8 mouse cellular contexts compared by ENCODE assay signal in genomic region chrX:16450496-16451078, GRCm38 (mm10).
DNase-seq lines count a peak whose midpoint lies in the region; ATAC-seq and TF ChIP-seq lines count a peak whose summit lies in the region.

No protein-coding gene starts in this region.

- no peaks in the 10 kb centered on the region for H3K4me1 ChIP-seq in heart, postnatal 0 days (ENCODE audit: control insufficient read depth, insufficient read depth)
- H3K4me1 ChIP-seq in heart, embryonic 11.5 days (ENCODE audit: control insufficient read depth, insufficient read depth, low read length): no peaks in the 10 kb centered on the region
- 0 out of 2 replicates have a peak, but pooled peaks cover 3% of the 10 kb centered on the region for H3K4me1 ChIP-seq in forebrain, embryonic 15.5 days
- H3K4me1 ChIP-seq in kidney, adult 2 months (ENCODE audit: control insufficient read depth, insufficient read depth, low read length): no peaks in the 10 kb centered on the region
- H3K4me1 ChIP-seq in limb, embryonic 10.5 days: no peaks in the 10 kb centered on the region
- no peaks in the 10 kb centered on the region for H3K4me1 ChIP-seq in neural tube, embryonic 15.5 days

- H3K36me3 ChIP-seq in heart, postnatal 0 days (replicated peaks; ENCODE audit: control insufficient read depth, insufficient read depth, low read length): no peaks in the 10 kb centered on the region
- H3K36me3 ChIP-seq in heart, embryonic 11.5 days (ENCODE audit: control insufficient read depth, insufficient read depth, low read length): no peaks in the 10 kb centered on the region
- H3K36me3 ChIP-seq in forebrain, embryonic 15.5 days: no peaks in the 10 kb centered on the region
- no peaks in the 10 kb centered on the region for H3K36me3 ChIP-seq in kidney, adult 2 months (ENCODE audit: control insufficient read depth, insufficient read depth, low read length)
- H3K36me3 ChIP-seq in limb, embryonic 10.5 days: no peaks in the 10 kb centered on the region
- H3K36me3 ChIP-seq in neural tube, embryonic 15.5 days: no peaks in the 10 kb centered on the region

- H3K27me3 ChIP-seq in heart, postnatal 0 days (ENCODE audit: control insufficient read depth, insufficient read depth, low read length): no peaks in the 10 kb centered on the region
- H3K27me3 ChIP-seq in heart, embryonic 11.5 days (ENCODE audit: control insufficient read depth, insufficient read depth, low read length): no peaks in the 10 kb centered on the region
- no peaks in the 10 kb centered on the region for H3K27me3 ChIP-seq in forebrain, embryonic 15.5 days
- H3K27me3 ChIP-seq in kidney, adult 2 months (replicated peaks; ENCODE audit: control insufficient read depth, insufficient read depth, low read length): no peaks in the 10 kb centered on the region
- H3K27me3 ChIP-seq in limb, embryonic 10.5 days (ENCODE audit: low read depth, poor library complexity, severe bottlenecking): no peaks in the 10 kb centered on the region
- no peaks in the 10 kb centered on the region for H3K27me3 ChIP-seq in neural tube, embryonic 15.5 days (replicated peaks)

- TF ChIP-seq POLR2A in brain, embryonic 14.5 days (IDR thresholded peaks at IDR 0.05; ENCODE audit: borderline replicate concordance, extremely low read depth, insufficient read depth, insufficient read length, poor library complexity, severe bottlenecking): no peak
- TF ChIP-seq POLR2A in kidney, adult 2 months (IDR thresholded peaks at IDR 0.05; ENCODE audit: low read depth, low read length): no peak

- H3K4me2 ChIP-seq in heart, postnatal 0 days (ENCODE audit: low read depth, low read length): no peak overlapping the region
- H3K4me2 ChIP-seq in heart, embryonic 11.5 days: no peak overlapping the region
- H3K4me2 ChIP-seq in forebrain, embryonic 15.5 days (replicated peaks): no peak overlapping the region
- peak overlapping the region; percentile 27; the same call in 1 of the 2 replicates for H3K4me2 ChIP-seq in neural tube, embryonic 15.5 days

- peak; percentile 20 for DNase-seq in heart, postnatal 0 days (ENCODE audit: low spot score)
- peak; percentile 70 for DNase-seq in brain, embryonic 14.5 days (ENCODE audit: low read depth)
- DNase-seq in kidney, adult 2 months: peak; percentile 28
- peak; percentile 33 for DNase-seq in limb, embryonic 10.5 days (ENCODE audit: low spot score)

- TF ChIP-seq EP300 in heart, postnatal 0 days (IDR thresholded peaks at IDR 0.05; ENCODE audit: low read depth): no peak

- ATAC-seq in heart, postnatal 0 days (ENCODE audit: insufficient read depth, low read depth): no peak
- ATAC-seq in heart, embryonic 11.5 days (replicated peaks; ENCODE audit: insufficient number of reproducible peaks, low FRiP score, low TSS enrichment): no peak
- peak; percentile 85 for ATAC-seq in forebrain, embryonic 15.5 days (replicated peaks)
- ATAC-seq in neural tube, embryonic 15.5 days (ENCODE audit: low FRiP score): no peak
- no peak for ATAC-seq in activated CD4-positive, CD25-positive, alpha-beta regulatory T cell, adult 4 months

- peak; percentile 54 for TF ChIP-seq CTCF in heart, postnatal 0 days (IDR thresholded peaks at IDR 0.05; ENCODE audit: low read depth)
- peak; percentile 65; the same call in 1 of the 2 replicates for TF ChIP-seq CTCF in brain, embryonic 14.5 days (IDR thresholded peaks at IDR 0.05; ENCODE audit: borderline replicate concordance, extremely low read depth, insufficient read depth, insufficient read length)
- TF ChIP-seq CTCF in kidney, adult 2 months (conservative IDR thresholded peaks at IDR 0.05; ENCODE audit: insufficient read depth, insufficient read length, low read depth, low read length): peak; percentile 52

- no peak overlapping the region for H3K27ac ChIP-seq in heart, postnatal 0 days (ENCODE audit: low read depth)
- no peak overlapping the region for H3K27ac ChIP-seq in heart, embryonic 11.5 days (ENCODE audit: low read depth, low read length)
- no peak overlapping the region for H3K27ac ChIP-seq in forebrain, embryonic 15.5 days (replicated peaks)
- H3K27ac ChIP-seq in kidney, adult 2 months (ENCODE audit: insufficient read depth, low read depth, low read length): no peak overlapping the region
- no peak overlapping the region for H3K27ac ChIP-seq in limb, embryonic 10.5 days
- no peak overlapping the region for H3K27ac ChIP-seq in neural tube, embryonic 15.5 days (replicated peaks)

- WGBS in heart, postnatal 0 days: 3% methylated on average over 2 of the region's 2 CpGs
- 1% methylated on average over 2 of the region's 2 CpGs for WGBS in heart, embryonic 11.5 days (ENCODE audit: insufficient replicate concordance)
- 3% methylated on average over 2 of the region's 2 CpGs for WGBS in forebrain, embryonic 15.5 days
- whole genome bisulfite sequencing in kidney, adult 2 months: 2% methylated on average over 2 of the region's 2 CpGs
- WGBS in limb, embryonic 10.5 days: 4% methylated on average over 2 of the region's 2 CpGs
- 8% methylated on average over 2 of the region's 2 CpGs for WGBS in neural tube, embryonic 15.5 days

- H3K9me3 ChIP-seq in heart, postnatal 0 days (replicated peaks; ENCODE audit: control insufficient read depth, low read length): no peaks in the 10 kb centered on the region
- H3K9me3 ChIP-seq in heart, embryonic 11.5 days (replicated peaks; ENCODE audit: control insufficient read depth, low read length): no peaks in the 10 kb centered on the region
- H3K9me3 ChIP-seq in forebrain, embryonic 15.5 days: no peaks in the 10 kb centered on the region
- no peaks in the 10 kb centered on the region for H3K9me3 ChIP-seq in limb, embryonic 10.5 days (replicated peaks)
- no peaks in the 10 kb centered on the region for H3K9me3 ChIP-seq in neural tube, embryonic 15.5 days (replicated peaks)

- no peak overlapping the region for H3K4me3 ChIP-seq in heart, postnatal 0 days (ENCODE audit: low read depth, low read length)
- H3K4me3 ChIP-seq in heart, embryonic 11.5 days (ENCODE audit: low read depth, low read length): no peak overlapping the region
- no peak overlapping the region for H3K4me3 ChIP-seq in forebrain, embryonic 15.5 days
- H3K4me3 ChIP-seq in kidney, adult 2 months (ENCODE audit: insufficient read depth, low read depth, low read length): no peak overlapping the region
- H3K4me3 ChIP-seq in limb, embryonic 10.5 days: no peak overlapping the region
- H3K4me3 ChIP-seq in neural tube, embryonic 15.5 days (replicated peaks): no peak overlapping the region

- H3K9ac ChIP-seq in heart, postnatal 0 days (replicated peaks; ENCODE audit: low read depth, low read length): no peak overlapping the region
- H3K9ac ChIP-seq in heart, embryonic 11.5 days (ENCODE audit: low read depth, low read length): no peak overlapping the region
- no peak overlapping the region for H3K9ac ChIP-seq in forebrain, embryonic 15.5 days (replicated peaks)
- H3K9ac ChIP-seq in neural tube, embryonic 15.5 days (replicated peaks): no peak overlapping the region

Comparison
In these comparisons a context has a peak if more than half of its experiments do, and no peak if none do; other contexts are left out.
1. DNase-seq: peak in every context shown above with its lines; median percentile 70 in brain, embryonic 14.5 days; 33 in limb, embryonic 10.5 days; 28 in kidney, adult 2 months; 20 in heart, postnatal 0 days.